Mouse (Mus musculus): ENCODE measurements around the gene Tgfbr3.

DNA sequence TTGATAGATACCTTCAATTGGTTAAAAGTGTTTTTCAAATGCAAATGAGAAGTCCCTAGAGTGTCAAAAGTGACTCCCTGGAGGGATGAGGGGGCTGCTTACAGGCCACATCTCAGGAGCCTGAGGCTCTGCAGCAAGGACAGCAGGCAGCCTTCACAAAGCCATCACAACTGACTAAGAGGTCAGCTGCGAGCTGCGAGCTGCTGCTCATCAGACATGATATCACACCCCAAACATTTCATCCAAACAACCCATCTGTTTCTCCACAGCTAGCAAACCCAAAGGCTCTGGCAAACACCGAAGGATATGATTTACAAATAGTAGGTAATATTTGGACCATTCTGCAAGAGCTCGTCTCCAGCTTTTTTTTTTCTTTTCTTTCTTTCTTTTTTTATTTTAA is 112.6 kb downstream of the Tgfbr3 start:
- TF ChIP-seq CTCF (IDR thresholded peaks at IDR 0.05) (no peak), EP300 (IDR thresholded peaks at IDR 0.05) (no peak)
